Mouse (Mus musculus) heart, adult 11 months (tissue): Measurements from ENCODE around the gene Ttc27.

ENCODE experiments used
- DNase-seq: peaks from one replicate; pipeline ENCODE4 v3.0.0; 2022

Gene Ttc27

DNA sequence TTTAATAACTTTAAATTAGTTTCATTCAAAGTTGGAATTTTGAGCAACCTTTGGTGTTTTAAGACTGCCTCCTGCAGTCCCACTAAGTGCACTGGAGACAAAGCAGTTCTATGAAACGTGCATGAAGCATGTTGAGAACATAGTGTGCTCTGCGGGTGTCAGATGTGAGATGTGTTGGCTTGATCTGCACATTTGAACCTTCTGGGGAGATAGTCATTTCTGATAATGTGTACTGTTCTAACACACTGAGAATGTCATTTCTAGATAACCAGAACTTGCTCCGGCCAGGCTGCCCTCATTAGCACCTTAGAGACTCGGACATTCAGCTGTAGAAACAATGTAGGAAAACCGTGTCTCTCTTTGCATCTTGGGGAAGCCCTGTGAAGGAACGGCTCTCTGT, 126.0 kb downstream of the Ttc27 start:
- peak; percentile 61 for DNase-seq

DNA sequence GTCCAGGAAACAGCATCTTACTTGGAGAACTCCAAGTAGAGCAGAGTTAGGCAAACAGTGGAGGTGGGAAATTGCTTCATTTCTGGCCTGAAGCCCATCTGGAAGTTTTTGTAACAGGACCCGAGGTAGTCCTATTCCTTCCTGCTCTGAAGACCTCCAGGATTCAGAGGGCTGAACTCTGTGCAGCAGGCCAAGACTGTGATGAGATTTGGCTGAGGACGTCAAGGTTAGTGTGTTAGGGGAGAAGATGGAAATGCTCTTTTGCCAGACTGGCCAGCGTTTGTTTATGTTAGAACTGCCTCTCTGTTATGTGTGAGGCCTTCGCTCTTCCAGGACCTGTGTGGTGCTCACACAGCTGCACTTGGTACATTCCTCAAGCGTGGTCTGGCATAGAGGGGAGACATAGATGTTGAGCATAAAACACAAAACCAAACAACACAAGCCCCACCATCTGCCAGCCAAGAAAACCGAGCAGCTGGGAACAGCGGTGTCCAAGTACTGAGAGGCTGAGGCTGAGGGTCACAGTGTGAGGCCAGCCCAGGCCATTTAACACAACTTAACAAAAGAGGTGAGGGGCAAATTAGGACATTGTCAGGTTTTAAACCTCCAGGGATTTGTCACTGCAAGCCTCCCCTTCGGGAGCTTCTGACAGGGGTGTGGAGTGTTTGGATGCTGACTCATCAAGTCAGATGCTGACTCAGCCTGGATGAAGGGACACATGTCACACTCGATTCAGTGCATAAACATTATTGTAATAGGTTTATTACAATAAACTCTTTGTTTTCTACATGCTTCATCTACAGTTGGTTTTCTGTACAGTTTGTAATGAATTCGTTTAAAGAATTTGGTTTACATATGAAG, 128.7 kb downstream of the Ttc27 start:
- DNase-seq, result peak; percentile 97

DNA sequence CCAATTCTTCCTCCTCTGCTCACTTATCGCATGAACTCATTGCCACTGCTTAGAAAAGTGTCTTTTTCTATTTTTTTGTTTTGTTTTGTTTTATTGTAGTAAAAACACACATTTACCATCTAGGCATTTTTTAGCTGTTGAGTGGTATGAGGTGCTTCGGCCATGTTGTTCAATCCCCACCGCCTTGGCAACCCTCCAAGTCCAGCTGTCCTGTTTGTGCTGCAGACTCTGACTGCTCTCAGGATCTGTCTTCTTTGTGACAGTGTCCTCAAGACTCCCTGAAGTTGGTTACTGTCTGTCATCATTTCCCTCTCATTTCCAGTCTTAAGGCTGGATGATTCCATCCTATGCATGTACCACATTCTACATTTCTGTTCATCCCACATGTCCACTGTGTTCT, 132.7 kb downstream of the Ttc27 start:
- peak; percentile 79 for DNase-seq

DNA sequence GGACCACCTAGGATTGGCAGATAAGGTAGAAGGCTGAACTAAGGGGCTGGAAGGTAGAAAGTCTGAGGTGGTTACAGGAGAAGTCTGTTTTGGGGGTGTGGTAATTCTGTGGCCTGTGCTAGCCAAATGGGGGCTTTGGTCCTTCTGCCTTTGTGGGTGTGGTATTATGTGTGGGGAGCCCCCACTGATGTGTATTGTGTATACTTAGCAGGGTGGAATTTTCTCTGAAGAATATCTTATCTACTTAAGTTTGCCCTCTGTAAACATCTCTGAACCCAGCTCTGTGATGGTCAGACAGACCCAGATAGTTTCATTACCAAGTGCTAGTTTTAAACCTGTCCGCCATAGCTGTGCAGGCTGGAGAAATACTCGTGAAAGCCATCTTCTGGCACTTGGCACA, 141.8 kb downstream of the Ttc27 start:
- DNase-seq, result peak; percentile 46

DNA sequence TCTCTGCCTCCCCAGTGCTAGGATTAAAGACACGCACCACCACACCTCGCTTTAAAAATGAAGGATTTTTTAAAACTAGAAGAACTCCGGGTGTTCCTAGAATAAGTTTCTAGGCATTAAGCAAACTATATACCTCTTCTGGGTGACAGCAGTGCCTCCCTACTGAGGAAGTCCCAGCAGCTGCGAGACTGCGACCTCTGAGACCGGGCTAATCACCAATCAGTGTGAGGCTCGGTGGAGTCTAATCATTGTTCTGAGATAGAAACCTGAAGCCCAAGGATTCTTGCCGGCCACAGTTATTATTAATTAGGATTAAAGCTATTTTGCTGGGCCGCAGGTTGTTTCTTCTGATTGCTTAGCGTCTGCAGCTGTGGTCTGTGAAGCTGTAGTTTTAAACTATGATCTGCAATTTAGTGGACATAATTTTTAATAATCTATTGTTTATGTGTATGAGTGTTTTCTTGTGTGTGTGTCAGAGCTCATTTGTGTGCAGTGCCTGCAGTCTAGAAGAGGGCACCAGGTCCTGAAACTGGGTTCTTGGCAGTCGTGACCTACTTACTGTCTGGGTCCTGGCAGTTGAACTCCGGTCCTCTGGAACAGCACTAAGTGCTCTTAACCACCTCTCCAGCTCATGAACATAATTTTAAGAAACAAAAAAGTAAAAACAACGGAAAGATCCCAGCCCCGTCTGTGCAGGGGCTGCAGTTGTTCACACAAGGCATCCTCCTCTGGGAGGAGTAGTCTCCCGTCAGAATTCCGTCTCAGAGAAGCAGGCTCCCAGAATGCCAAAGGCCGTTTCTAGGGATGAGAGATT, 142.9 kb downstream of the Ttc27 start:
- DNase-seq, result peak; percentile 14

DNA sequence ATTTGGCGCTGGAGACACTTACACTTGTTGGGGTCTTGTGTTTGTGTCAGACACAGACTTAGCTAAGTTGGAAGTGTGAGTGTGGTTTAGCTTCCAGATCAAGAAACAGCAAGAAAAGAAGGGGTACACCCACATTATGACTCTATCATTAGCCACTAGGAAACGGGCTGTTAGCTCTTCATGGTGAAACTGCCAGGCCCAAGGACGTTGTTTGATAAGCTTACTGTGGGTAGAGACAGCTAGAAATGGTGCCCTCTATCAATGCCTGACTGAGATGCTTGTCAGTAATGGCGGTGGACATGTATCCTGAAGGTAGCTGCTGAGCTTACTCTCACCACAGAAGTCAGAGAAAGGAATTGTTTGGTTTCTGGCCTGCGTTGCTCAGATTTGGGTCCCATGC, 146.3 kb downstream of the Ttc27 start:
- DNase-seq, result no peak

DNA sequence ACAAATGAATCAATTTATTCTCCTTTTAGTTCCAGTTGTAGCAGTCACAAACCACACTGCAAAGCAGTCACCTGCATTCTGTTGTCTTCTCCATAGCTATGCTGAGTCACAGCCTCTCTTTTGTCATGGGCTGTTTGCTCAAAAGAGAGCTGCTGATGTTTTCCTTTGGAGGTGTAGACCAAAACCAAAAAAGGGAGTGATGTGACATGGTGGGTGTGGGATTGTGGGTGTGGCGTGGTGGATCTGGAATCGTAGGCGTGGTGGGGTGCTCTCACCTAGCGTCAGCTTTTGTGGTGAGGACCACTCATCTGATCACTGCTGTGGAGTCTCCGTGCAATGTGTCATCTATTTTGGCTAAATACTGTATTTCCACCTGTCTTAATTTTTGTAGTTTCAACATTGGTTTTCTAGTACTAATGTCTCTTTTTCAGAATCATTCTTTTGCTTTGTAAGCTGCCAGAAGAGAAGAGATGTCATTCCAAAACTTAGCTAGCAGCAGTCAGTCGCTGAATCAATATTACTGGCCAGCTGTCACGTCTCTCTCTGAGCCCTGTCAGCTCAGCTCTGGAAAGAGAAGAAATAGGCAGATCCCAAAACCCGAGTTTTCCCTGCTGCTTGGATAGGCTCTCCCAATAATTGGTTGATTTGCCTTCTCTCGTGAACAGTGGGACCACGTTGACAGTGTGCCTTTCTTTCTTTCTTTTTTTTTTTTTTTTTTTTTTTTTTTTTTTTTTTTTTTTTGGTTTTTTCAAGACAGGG, 147.4 kb downstream of the Ttc27 start:
- DNase-seq, result no peak

DNA sequence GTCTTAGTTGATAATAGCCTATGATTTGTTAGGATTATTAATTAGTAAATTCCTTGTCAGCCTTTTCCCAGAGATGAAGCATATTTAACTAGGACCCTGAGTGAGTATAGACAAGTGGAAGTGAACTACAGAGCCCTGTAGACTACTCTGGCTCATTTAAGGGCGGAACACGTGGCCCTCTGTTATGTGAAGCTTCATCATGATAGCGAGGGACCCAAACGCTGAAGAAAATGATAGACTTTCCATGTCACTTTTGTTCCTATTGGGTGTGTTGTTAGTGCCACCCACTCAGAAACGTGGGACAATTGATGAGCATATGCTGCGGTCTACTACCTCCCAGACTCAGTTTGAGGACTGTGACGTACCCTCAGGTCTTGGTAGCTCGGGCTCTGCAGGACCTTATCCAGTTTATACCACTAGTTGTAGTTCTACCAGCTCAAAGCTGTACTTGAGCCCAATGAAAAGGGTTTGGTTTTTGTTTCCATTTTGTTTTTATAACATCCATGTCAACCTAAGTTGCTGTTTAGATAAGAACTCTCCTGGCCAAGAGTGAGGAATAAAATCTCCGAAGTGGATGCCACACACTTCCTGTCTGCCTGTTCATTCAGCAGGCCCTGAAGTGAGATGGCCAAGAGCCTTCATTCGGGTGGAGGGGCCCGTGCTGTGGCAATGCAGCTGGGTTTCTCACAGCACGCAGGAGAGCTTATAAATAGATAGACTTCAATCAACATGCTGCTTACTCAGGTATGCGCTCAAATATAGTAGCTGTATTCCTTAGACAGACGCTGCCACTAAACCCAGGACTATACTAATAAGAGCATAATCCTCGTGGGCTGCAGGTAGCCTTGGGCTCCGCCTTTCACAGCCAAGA, 148.4 kb downstream of the Ttc27 start:
- no peak for DNase-seq

DNA sequence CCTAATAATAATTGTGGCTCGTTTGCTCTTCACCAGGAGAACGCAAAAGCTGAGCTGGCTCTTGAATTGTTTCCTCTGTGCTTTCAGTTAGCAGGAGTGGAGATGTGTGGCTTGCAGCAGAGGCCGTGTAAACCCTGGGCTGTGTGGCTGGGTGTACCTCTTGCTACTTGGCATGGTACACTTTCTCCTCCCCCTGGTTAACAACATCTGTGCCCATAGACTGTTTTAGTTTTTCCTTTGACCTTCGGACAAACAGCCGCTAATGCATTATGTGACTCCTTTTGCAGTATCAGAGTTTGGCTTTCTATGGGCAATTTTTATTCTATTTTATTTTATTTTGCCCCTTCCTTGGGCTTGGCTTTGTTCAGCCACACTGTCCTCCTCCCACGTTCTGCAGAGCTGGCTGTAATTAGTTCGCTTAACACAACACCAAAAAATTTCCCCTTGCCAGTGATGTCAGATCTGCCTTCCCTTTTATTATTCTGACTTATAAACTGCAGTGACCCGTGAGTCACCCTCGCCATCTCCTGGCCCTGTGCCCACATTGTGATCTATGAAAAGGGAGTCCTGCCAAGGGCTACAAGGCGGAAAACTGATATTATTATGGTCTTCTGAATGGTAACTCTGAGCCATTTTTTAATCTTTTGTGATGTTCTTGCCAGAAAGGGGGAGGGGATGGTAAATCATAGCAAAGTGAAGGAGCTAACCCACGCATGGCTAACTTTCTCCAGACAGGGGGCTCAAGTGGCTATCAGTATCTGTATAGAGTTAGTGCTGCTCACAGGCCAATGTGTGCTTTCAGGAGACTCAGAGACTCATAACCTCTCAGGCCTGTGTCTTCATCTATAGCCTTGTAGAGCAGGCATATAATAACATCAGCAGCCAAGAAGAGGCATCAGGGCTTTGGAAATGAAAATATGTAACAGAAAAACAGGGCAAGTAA, 149.3 kb downstream of the Ttc27 start:
- DNase-seq, result peak; percentile 97

DNA sequence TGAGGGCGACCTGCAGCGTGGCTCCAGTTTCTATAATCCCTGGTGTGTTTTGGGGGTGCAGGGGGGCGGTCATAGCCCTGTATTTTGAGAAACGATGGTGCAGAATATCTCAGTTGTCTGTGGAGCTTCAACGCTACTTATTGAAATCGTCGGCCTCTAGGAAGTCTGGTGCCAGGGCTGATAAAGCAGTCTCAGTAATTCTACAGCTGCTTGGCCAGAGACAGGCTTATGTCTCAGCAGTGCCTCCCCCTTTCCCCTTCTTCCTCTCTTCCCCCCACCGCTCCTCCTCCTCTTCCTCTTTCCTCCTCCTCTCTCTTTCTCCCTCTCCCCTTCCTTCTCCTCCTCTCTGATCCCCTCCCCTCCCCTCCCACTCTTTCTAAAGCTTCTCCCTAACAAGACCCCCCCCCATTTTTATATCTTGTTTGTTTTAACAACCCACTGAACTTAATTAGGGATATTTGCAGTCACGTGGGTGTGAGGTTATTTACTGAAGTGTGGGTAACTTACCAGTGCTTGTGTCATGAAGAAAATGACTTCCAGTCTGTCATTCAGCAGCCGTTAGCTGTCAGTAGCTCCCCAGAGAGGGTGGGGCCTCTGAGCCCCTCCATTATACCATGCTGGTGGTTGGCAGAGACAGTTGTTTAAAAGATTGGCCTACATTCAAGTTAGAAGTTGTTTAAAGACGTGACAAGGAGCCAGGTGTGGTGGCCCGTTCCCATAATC, 150.8 kb downstream of the Ttc27 start:
- peak; percentile 82 for DNase-seq

DNA sequence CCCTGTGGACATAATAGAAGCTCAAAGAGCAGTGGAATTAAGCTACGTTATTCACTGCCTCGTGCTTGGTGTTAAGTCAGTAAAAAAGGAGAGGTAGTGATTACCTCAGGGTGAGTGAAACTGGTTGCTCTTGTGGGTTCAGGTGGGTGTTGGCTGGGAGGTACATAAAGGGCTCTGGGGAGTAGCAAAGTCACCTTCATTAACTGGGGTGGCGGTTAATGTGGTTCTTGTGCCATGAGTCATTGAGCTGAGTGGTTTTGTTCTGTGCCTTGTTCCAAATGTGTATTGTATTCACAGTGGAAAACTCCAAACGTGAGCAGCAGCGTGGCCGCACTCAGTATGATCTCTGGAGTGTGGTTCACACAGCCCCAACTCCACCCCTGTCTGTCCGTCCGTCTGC, 152.0 kb downstream of the Ttc27 start:
- peak; percentile 79 for DNase-seq

DNA sequence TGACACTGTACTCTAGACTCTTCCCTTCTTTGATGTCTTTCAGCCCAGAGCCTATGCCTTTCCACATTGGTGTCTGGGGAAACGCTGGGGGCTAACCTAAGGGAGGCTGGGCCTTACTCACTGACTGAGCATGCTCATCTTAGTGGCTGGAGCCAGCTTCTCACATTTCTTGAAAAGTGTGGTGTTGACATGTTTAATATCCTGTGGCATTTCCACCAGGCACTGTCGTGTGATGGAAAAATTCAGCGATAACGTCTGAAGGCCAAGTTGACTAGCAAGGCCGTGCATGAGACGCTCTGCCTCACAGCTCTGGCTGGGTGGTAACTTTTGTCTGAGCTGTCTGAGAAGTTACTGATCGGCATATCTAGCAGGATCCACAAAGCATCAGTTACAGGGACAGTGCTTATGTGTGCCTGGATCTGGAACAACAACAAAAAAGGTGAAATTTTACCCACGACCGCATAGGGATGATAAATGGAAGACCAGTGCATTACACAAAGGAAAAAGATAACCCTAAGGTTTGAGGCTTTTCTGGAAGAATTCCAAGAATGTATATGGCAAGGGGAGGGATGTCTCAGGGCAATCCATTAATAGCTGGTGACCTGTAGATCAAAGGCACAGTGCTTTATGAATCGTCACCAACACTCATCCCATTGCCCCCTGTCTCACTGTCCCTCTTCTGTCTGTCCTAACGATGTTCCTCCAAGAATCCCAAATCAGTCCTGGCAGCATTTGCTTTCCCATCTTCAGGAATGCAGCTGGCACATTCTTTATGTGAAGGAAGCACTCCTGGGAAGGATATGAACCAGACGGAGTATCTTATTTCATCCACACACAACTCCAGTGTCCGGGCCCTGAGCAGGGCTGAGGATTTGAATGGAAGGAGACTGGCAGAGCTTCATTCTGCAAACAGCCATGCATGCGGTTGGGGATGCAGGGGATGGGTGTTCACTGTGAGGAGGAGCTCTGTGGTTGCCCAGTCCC, 152.9 kb downstream of the Ttc27 start:
- peak; percentile 85 for DNase-seq

DNA sequence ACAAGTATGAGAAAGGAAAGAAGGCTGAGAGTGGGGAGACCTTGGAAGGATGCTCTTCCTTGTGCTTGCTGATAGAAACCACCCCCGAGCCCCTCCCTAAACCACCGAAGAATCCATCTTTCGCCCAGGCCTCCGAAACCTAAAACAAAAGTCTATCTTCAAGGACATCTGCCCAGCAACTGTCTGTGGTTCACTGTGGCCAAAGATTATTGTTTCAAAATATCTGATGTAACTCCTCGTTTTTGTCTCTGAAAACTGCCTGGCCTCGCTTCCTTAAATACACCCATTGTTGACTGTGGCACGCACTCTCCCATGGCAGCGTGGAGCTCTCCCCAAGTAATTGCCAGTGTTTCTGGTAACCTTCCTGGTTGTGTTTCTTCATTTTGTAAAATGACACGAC, 155.0 kb downstream of the Ttc27 start:
- no peak for DNase-seq

DNA sequence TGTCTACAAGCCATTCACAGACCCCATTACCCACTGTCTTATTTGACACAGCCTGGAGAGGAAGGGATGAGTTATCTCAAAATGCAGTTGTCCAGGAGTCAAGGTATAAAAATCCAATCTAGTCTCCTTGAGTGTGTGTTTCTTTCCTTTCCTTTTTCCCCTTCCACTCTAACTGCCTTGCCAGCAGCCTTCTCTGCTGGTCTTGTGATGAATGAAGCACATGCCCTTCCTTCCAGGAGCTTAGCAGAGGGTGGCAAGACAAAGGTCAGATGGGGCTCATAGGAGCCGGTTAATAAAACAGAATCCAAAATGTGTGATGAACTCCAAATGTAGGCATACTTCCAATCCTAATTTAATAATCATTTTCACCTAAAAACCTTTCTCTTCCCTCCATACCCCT, 156.2 kb downstream of the Ttc27 start:
- DNase-seq, result peak; percentile 73

DNA sequence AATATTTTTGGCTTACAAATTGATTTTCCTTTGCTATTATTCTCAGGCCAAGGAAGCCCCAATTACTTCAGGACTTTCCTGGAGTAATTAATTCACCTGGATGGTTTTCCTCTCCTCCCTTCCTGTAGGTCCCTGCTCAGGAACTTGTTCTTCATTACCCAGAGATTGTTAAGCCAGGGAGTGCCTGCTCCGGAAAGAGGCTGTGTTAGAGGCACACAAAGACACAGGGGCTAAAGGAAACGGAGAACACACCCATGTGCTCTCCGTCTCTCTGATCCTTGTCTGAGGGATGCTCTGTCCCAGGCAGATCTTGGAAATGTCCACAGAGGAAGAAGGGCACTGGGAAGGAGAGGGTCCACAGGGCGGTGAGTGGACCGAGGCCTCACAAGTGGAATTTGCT, 158.2 kb downstream of the Ttc27 start:
- peak; percentile 95 for DNase-seq

DNA sequence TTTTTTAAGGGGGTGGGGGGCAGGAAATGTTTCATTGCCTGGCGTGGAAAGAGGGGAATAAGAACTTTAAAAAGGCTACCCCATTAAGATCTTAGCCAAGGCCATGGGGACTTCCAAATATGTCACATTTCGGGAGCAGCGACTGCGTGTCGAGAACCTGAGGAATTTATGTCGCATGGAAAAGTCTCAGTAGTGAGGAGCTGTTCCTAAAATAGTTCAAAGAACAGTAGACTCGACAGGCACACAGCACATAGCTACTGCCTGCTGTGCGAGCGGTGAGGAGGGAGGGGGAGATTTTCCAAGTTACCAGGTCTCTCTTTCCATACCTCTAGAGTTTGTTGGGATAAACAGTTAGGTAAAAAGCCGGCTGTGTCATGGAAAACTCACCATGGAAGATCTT, 159.4 kb downstream of the Ttc27 start:
- DNase-seq, result peak; percentile 68

DNA sequence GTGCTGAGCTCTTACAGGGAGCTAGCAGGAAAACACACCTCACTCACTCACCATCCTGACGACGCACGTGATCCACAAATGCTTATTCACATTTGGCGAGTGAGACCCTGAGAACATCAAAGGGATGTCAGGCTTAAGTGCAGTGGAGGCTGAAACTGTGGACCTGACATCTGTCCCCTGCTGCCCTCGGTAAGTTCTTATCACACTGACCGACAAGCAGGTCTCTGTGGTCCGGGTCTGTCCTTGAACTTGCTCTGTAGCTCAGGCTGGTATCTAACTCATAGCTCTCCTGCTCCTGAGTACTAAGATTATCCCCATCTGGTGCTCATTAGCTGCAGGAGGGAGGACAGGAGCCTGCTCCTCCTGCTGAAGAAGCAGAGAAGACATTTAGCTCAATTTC, 162.2 kb downstream of the Ttc27 start:
- peak; percentile 39 for DNase-seq

DNA sequence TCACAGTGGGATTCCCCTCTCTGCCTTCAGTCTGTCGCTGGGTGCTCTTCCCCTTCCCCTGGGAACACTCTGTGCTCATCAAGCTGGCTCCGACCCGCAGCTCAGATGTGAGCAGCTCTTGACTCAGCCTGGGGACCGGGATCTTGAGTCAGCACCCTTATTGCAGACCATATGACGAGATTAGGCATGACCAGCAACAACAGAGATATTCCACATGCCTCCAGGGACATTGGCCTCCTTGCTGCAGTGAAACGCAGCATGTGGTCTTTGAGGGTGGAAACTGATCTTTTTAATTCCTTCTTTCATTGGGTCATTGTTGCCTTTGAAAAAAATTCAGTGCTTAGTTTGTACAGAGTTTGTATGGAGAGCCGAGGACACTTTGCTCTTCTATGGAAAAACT, 169.5 kb downstream of the Ttc27 start:
- peak; percentile 23 for DNase-seq

DNA sequence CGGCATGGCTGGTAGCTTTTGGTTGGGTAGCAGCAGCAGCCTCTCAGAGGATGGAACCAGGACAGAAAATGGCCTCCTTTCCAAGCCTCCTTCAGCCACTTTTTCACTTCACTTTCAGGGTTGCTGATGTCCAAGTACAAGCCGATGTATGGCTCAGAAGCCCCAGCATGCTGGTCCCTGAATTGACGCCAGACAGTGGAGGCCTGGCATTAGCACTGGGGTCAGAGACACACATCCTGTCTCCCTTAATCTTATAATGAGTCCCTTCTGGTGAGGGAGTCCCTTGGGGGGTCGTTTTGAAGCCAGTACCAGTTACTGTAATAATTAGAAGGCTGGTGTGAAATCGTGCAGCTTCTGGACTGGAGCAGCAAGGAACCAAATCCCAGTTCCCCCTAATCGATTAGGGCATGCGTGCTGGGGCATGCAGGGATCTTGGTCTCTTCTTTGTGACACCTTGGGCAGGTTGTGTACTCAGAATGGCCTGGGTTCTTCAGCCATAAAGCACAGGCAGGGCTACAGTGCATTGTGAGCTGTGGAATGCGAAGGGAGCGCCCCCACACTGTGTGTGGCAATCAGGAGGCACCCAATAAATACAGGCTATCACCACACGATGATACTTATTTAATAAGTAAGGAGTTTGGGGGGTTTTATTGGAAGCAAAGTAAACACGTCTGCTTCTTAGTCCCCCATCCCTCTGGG, 171.5 kb downstream of the Ttc27 start:
- peak; percentile 87 for DNase-seq
